Mouse (Mus musculus) kidney, postnatal 10 days (tissue): ENCODE measurements around the gene Agrp.

Experiments used
- DNase-seq: peaks from one replicate; pipeline ENCODE4 v3.0.0; 2021; ENCODE audit warnings: mixed read lengths

Agrp gene

DNA sequence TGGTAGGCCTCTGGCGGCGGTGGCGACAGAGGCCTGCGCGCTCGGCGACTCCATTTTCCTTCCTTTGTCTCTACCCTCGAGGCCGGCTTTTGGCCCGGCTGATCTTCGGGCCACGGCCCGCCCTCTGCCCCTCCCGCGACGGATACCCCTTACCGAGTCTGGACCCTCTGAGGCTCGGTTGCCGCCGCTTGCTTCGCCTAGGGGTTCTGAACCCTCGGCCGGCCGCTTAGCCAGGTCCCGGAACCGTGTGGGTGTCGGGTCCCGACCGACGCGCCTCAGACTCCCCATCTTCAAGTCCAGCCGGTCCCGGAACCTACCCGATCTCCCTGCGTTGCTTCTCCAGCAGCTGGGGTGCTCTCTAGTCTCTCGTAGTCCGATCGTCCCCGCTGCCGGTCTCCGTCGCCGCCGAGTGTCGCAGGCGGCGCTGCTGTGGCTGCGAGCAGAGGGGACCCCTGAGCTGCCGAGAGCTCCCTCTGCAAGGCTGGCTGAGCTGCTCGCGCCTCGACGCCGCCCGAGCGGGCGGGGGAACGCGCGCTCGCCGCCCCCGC lies at the start of gene Agrp:
Gene Agrp, minus strand, starts transcription at position 431 of the 548 bp plus-strand sequence.
- peak; percentile 73 for DNase-seq

DNA sequence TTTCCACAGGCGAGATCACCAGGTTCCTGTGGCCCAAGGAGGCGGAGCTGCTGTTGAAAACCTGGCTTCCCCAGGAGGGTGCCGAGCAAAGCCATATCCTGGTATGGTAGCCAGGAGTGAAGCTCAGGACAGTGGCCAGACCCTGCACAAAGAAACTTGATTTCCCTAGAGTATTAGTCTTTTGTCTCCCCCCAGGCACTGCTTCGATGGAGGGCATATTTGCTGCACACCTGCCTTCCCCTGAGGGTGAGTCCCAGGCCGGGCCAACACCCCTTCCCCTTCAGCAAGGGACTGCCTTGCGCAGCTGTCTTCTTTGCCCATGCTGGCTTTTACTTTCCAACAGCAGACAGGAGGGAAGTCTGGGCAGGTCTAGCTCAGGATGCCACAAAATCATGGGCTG lies 49.4 kb upstream of the Agrp start:
- DNase-seq = no peak

DNA sequence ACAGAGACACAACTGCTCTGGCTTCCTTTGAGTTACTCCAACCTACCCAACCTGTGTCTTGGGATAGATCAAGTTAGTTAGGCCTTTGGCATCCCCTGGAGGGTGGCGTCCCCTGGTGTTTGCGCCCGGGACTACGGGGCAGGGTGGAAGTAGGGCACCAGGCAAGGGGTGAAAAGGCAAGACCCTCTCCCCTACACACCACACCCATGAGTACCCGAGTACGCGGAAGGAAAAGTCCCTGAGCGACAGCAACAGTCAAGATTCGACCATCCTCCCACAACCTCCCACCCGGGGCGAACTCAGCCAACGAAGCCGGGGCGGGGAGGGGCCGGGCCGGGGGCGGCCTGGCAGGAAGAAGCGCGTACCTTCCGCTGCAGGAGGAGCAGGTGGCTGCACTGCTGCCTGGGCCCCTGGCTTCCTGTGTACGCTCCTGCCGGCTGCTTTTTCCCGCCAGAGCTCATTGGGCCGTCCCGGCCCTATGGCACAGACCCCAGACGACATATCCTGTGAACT lies 48.7 kb upstream of the Agrp start, which contains the start of gene Carmil2:
Gene Carmil2, plus strand, starts transcription at position 479 of the 513 bp plus-strand sequence.
- peak; percentile 81 for DNase-seq

DNA sequence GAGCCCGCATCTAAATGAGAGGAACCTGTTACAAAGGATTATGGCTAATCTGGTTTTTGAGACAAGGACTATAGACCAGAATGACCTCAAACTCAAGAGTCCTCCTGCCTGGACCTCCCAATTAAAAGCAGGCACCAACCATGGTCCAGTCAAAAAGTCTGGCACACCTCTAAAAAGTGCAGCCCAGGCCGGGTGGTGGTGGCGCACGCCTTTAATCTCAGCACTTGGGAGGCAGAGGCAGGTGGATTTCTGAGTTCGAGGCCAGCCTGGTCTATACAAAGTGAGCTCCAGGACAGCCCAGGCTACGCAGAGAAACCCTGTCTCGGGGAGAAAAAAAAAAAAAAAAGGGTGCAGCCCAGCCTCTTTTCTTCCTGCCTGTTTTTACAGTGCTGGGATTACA lies 48.1 kb upstream of the Agrp start:
- no peak for DNase-seq

DNA sequence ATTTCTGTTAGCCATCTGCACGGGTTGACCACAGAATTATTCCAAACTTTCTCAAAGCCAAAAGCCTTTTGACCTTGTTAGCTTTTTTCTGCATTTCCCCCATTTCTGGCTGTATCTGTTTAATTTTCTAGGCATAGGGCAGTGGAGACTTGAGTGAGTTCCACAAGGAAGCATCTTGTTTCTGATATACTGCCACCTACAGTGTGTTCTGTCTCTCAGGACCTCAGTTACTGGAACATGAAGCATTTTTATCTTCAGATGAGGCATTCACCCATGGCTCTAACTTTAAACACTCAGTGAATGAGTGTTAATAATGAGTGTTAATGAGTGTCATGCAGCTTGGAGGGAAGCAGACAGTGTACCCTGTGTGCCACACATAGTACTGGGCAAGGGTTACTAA lies 40.7 kb upstream of the Agrp start:
- no peak for DNase-seq

- DNase-seq = peak; percentile 25
Measured at GRCm38 (mm10) chr8:105661167-105661566, 24.0 kb upstream of the Agrp start.

GRCm38 (mm10) chr8:105657641-105658040 lies 20.4 kb upstream of the Agrp start:
- no peak for DNase-seq

DNA sequence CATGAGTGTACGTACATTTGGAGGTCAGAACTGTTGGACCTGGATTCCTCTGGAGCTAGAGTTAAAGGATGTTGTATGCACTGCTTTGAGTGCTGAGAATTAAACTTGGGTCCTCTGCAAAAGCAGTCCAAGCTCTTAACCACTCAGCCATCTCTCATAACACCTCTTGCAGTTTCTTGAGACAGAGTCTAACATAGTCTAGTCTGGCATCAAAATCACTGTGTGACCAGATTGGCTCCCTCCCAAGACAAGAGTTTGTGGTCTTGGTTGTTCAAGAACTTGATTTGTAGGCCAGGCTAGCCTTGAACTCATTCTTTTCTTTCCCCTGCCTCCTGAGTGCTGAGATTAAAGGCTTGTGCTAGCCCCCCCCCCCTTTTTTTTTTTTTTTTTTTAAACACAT lies 11.7 kb upstream of the Agrp start:
- no peak for DNase-seq

- DNase-seq = no peak
Measured at GRCm38 (mm10) chr8:105645205-105645604, 8.0 kb upstream of the Agrp start.

GRCm38 (mm10) chr8:105640511-105640910 lies 3.3 kb upstream of the Agrp start:
- DNase-seq = peak; percentile 22

GRCm38 (mm10) chr8:105639835-105640234 lies 2.6 kb upstream of the Agrp start:
- DNase-seq = no peak

GRCm38 (mm10) chr8:105638510-105638909 lies 1.3 kb upstream of the Agrp start:
- no peak for DNase-seq

- DNase-seq = peak; percentile 14
Measured at GRCm38 (mm10) chr8:105637601-105638041, 428 bp upstream of the Agrp start.

DNA sequence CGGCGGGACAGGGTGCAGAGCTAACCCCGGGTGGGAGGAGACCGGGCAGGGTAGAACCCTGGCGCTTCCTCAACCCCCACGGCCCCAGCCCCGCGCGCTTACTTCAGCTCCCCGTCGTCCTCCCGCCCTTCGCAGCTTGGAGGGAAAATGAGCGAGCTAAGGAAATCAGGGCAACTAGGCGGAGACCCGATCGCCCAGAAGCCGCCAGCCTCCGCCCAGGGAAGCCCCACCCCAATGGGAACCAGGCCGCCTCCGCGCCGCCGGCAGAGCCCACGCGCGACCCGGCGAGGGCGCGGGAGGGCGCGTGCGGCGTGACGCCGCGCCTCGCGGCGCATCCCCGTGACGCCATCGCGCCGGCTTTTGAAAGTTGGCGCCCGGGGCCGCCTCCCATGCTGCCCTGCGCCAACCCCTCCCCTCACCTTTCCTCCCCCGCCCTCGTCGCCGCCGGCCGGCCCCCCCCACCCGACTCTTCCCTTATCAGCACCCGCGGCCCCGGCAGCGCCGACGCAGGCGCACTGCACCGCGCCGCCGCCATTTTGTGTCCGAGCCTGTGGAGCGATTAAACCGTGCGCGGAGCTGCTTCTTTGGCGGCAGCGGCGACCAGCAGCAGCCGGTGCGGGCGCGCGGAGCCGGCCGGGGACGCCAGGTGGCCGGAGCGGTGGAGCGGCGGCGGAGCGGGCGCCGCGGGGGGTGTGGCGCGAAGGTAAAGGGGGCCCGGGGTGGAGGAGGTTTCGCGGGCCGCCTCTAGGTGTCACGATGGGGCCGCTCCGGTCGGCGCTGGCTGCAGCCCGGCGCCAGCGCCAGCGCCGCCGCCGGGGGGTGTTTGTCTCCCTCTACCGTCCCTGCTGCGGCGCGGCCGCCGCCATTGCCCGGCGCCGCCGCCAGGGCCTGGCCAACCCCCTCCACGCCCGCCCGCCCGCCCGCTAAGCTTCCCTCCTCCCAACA lies 903 bp downstream of the Agrp start, which contains the start of gene Ctcf:
Gene Ctcf, plus strand, starts transcription at position 551 of the 945 bp plus-strand sequence.
- DNase-seq = peak; percentile 96

- no peak for DNase-seq
Measured at GRCm38 (mm10) chr8:105635481-105635880, 1.7 kb downstream of the Agrp start.

- DNase-seq = no peak
Measured at GRCm38 (mm10) chr8:105634771-105635458, 2.3 kb downstream of the Agrp start.

GRCm38 (mm10) chr8:105629337-105629736 lies 7.9 kb downstream of the Agrp start:
- DNase-seq = no peak

DNA sequence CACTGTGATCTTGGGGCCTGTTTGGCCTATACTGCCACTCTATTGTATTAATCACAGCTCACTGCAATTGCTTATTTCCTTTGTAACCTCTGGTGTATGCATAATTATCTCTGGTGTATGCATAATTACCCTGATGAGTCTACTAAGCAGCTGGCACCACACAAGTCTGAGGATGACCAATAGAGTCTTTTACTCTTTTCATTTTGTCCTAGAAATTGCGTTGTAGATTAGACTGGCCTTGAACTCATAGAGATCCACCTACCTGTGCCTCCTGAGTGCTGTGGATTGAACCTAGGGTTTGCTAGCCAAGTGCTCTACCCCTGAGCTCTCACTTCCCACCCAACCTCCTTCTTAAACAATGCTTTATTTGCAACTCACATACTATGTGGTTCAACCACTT lies 11.1 kb downstream of the Agrp start:
- DNase-seq = no peak

DNA sequence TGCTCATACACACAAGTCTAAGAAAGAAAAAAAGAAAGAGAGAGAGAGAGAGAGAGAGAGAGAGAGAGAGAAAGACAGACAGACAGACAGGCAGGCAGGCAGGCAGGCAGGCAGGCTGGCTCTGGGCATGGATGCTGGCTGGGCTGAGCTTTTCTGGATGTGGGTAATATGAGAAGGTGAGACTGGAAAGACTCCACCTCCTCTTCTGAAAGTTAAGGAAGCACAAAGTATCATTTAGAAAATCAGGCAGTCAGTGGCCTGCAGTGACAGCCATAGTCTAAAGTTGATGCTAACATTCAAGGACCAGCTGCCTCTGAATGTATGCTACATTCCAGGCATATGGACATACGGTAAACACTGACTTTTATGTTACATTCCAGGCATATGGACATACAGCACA lies 12.4 kb downstream of the Agrp start:
- no peak for DNase-seq

- no peak for DNase-seq
Measured at GRCm38 (mm10) chr8:105624401-105624800, 12.8 kb downstream of the Agrp start.

GRCm38 (mm10) chr8:105623679-105624245 lies 13.4 kb downstream of the Agrp start:
- no peak for DNase-seq

- peak; percentile 53 for DNase-seq
Measured at GRCm38 (mm10) chr8:105623118-105623517, 14.1 kb downstream of the Agrp start.

GRCm38 (mm10) chr8:105622421-105622920 lies 14.7 kb downstream of the Agrp start:
- DNase-seq = peak; percentile 99
